Mouse (Mus musculus): Measurements from ENCODE around the gene 1700034J05Rik. TPM values are rescaled to one million over a fixed set of nuclear protein-coding genes. Genes with fewer than 3 reads are reported as not detected.

Gene 1700034J05Rik
- polyA plus RNA-seq, 1 experiment = not detected

- Histone ChIP-seq H3K4me1 (ENCODE audit: control insufficient read depth, insufficient read depth, low read length) (no peaks in the 10 kb centered on the region), H3K4me3 (ENCODE audit: low read depth, low read length) (no peak overlapping the region), H3K27me3 (ENCODE audit: control insufficient read depth, insufficient read depth, low read length, poor library complexity, severe bottlenecking) (no peaks in the 10 kb centered on the region), H3K36me3 (ENCODE audit: control insufficient read depth, insufficient read depth, low read length, poor library complexity, severe bottlenecking) (no peaks in the 10 kb centered on the region), H3K9me3 (replicated peaks; ENCODE audit: control insufficient read depth, insufficient read depth, low read length, poor library complexity, severe bottlenecking) (no peaks in the 10 kb centered on the region), H3K9ac (ENCODE audit: low read depth, poor library complexity, severe bottlenecking) (no peak overlapping the region), H3K27ac (ENCODE audit: insufficient read depth, low read length) (no peak overlapping the region)
- TF ChIP-seq POLR2A (IDR thresholded peaks at IDR 0.05; ENCODE audit: insufficient read depth, low read length) (no peak), EP300 (IDR thresholded peaks at IDR 0.05; ENCODE audit: insufficient read depth, low read depth, low read length) (no peak), CTCF (IDR thresholded peaks at IDR 0.05; ENCODE audit: low read depth, low read length) (no peak)
Measured at GRCm38 (mm10) chr6:146995391-146995790, 41.2 kb upstream of the 1700034J05Rik start.

- TF ChIP-seq EP300 (IDR thresholded peaks at IDR 0.05; ENCODE audit: insufficient read depth, low read depth, low read length) (no peak), CTCF (IDR thresholded peaks at IDR 0.05; ENCODE audit: low read depth, low read length) (no peak), POLR2A (IDR thresholded peaks at IDR 0.05; ENCODE audit: insufficient read depth, low read length) (no peak)
- Histone ChIP-seq H3K36me3 (ENCODE audit: control insufficient read depth, insufficient read depth, low read length, poor library complexity, severe bottlenecking) (no peaks in the 10 kb centered on the region), H3K9ac (ENCODE audit: low read depth, poor library complexity, severe bottlenecking) (no peak overlapping the region), H3K27me3 (ENCODE audit: control insufficient read depth, insufficient read depth, low read length, poor library complexity, severe bottlenecking) (no peaks in the 10 kb centered on the region), H3K4me1 (ENCODE audit: control insufficient read depth, insufficient read depth, low read length) (no peaks in the 10 kb centered on the region), H3K9me3 (replicated peaks; ENCODE audit: control insufficient read depth, insufficient read depth, low read length, poor library complexity, severe bottlenecking) (no peaks in the 10 kb centered on the region), H3K27ac (ENCODE audit: insufficient read depth, low read length) (no peak overlapping the region), H3K4me3 (ENCODE audit: low read depth, low read length) (no peak overlapping the region)
Measured at GRCm38 (mm10) chr6:146994236-146994635, 40.0 kb upstream of the 1700034J05Rik start.

DNA sequence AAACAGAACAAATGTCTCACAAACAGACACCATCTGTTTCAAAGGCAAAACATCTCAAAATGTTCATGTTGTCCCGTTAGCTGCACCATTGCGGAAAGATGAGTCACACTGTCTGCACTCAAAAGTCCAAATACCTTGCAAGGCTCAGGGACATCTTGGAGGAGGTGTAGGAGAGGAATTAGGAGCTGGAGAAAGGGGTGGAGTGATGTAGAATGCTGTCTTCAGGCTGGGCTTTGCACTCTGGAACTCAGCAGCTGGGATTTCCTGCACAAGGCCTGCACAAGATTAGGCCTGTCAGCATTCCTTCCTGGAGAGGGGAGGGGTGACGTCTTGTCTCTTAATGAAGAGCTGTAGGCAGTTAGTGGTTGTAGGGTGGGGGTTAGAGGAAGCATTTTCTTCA is 30.3 kb upstream of the 1700034J05Rik start:
- Histone ChIP-seq H3K36me3 (ENCODE audit: control insufficient read depth, insufficient read depth, low read length, poor library complexity, severe bottlenecking) (no peaks in the 10 kb centered on the region), H3K27ac (ENCODE audit: insufficient read depth, low read length) (no peak overlapping the region), H3K4me3 (ENCODE audit: low read depth, low read length) (no peak overlapping the region), H3K4me1 (ENCODE audit: control insufficient read depth, insufficient read depth, low read length) (peaks cover 2% of the 10 kb centered on the region), H3K9me3 (replicated peaks; ENCODE audit: control insufficient read depth, insufficient read depth, low read length, poor library complexity, severe bottlenecking) (no peaks in the 10 kb centered on the region), H3K9ac (ENCODE audit: low read depth, poor library complexity, severe bottlenecking) (no peak overlapping the region), H3K27me3 (ENCODE audit: control insufficient read depth, insufficient read depth, low read length, poor library complexity, severe bottlenecking) (no peaks in the 10 kb centered on the region)
- TF ChIP-seq CTCF (IDR thresholded peaks at IDR 0.05; ENCODE audit: low read depth, low read length) = no peak
- TF ChIP-seq POLR2A (IDR thresholded peaks at IDR 0.05; ENCODE audit: insufficient read depth, low read length) = no peak
- TF ChIP-seq EP300 (IDR thresholded peaks at IDR 0.05; ENCODE audit: insufficient read depth, low read depth, low read length) = no peak

GRCm38 (mm10) chr6:146981249-146981835 is 27.1 kb upstream of the 1700034J05Rik start:
- Histone ChIP-seq H3K4me3 (ENCODE audit: low read depth, low read length) (no peak overlapping the region), H3K27ac (ENCODE audit: insufficient read depth, low read length) (no peak overlapping the region), H3K9me3 (replicated peaks; ENCODE audit: control insufficient read depth, insufficient read depth, low read length, poor library complexity, severe bottlenecking) (no peaks in the 10 kb centered on the region), H3K9ac (ENCODE audit: low read depth, poor library complexity, severe bottlenecking) (no peak overlapping the region), H3K27me3 (ENCODE audit: control insufficient read depth, insufficient read depth, low read length, poor library complexity, severe bottlenecking) (no peaks in the 10 kb centered on the region), H3K36me3 (ENCODE audit: control insufficient read depth, insufficient read depth, low read length, poor library complexity, severe bottlenecking) (no peaks in the 10 kb centered on the region), H3K4me1 (ENCODE audit: control insufficient read depth, insufficient read depth, low read length) (peaks cover 2% of the 10 kb centered on the region)
- TF ChIP-seq CTCF (IDR thresholded peaks at IDR 0.05; ENCODE audit: low read depth, low read length) (no peak), EP300 (IDR thresholded peaks at IDR 0.05; ENCODE audit: insufficient read depth, low read depth, low read length) (0 out of 2 replicates have a peak, but pooled peaks have one; percentile 8)

DNA sequence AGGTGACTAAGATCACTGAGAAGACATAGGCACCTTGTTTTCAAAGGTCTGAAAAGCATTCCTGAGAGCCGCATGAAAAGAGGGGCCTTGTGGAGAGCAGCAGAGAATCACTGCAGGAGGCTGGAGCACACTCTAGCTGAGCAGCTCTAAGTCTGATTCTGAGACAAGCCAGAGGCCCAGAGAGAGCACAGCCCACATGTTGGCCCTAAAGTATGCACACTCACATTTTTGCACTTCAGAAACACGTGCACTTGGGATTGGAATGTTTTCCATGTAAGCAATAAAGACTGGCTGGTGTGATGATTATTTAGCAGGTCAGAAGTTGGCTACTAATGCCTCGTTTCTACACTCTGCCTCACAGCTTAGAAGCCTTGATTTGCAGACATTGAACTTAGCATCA is 25.7 kb upstream of the 1700034J05Rik start:
- H3K4me3 ChIP-seq (ENCODE audit: low read depth, low read length) = no peak overlapping the region
- H3K4me1 ChIP-seq (ENCODE audit: control insufficient read depth, insufficient read depth, low read length) = peaks cover 2% of the 10 kb centered on the region
- H3K27ac ChIP-seq (ENCODE audit: insufficient read depth, low read length) = no peak overlapping the region
- no peak for TF ChIP-seq CTCF (IDR thresholded peaks at IDR 0.05; ENCODE audit: low read depth, low read length)
- no peak for TF ChIP-seq EP300 (IDR thresholded peaks at IDR 0.05; ENCODE audit: insufficient read depth, low read depth, low read length)
- TF ChIP-seq POLR2A (IDR thresholded peaks at IDR 0.05; ENCODE audit: insufficient read depth, low read length) = no peak
- no peak overlapping the region for H3K9ac ChIP-seq (ENCODE audit: low read depth, poor library complexity, severe bottlenecking)
- no peaks in the 10 kb centered on the region for H3K36me3 ChIP-seq (ENCODE audit: control insufficient read depth, insufficient read depth, low read length, poor library complexity, severe bottlenecking)
- no peaks in the 10 kb centered on the region for H3K9me3 ChIP-seq (replicated peaks; ENCODE audit: control insufficient read depth, insufficient read depth, low read length, poor library complexity, severe bottlenecking)
- H3K27me3 ChIP-seq (ENCODE audit: control insufficient read depth, insufficient read depth, low read length, poor library complexity, severe bottlenecking) = no peaks in the 10 kb centered on the region

DNA sequence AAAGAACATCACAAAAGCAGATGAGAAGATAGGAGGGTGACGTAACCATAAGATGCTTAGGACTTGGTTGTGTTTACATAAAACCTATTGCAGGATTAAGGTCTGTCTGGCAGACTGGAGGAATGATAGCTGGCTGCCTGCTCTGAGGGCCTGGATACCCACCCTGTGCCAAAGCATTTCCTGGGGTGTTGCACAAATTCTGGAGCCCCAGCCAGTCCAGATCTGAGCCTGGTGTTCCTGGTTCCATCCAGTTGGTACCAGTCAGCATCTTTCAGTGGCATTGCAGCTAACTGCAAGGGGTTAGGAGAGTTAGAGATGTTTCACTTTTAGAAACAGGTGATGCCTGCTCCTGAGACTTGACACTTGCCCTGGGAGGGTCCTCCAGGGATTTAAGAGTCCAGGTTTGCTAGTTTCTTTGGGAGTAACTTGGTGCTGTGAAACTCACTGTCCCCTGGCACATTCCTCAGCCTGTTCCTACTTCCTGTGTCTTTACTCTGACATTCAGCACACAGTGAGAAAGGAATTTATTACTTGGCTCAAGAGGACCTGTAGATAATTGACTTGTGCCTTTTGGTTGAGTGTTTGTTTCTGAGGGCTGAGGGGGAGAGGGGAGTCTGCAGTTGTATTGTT is 25.0 kb upstream of the 1700034J05Rik start:
- H3K27ac ChIP-seq (ENCODE audit: insufficient read depth, low read length) = no peak overlapping the region

More for the DNA sequence above, 25.0 kb upstream of the 1700034J05Rik start:
- H3K36me3 ChIP-seq (ENCODE audit: control insufficient read depth, insufficient read depth, low read length, poor library complexity, severe bottlenecking) = no peaks in the 10 kb centered on the region
- no peak for TF ChIP-seq CTCF (IDR thresholded peaks at IDR 0.05; ENCODE audit: low read depth, low read length)
- no peak for TF ChIP-seq POLR2A (IDR thresholded peaks at IDR 0.05; ENCODE audit: insufficient read depth, low read length)
- no peak for TF ChIP-seq EP300 (IDR thresholded peaks at IDR 0.05; ENCODE audit: insufficient read depth, low read depth, low read length)
- H3K27me3 ChIP-seq (ENCODE audit: control insufficient read depth, insufficient read depth, low read length, poor library complexity, severe bottlenecking) = no peaks in the 10 kb centered on the region
- no peak overlapping the region for H3K9ac ChIP-seq (ENCODE audit: low read depth, poor library complexity, severe bottlenecking)
- H3K4me3 ChIP-seq (ENCODE audit: low read depth, low read length) = no peak overlapping the region
- no peaks in the 10 kb centered on the region for H3K9me3 ChIP-seq (replicated peaks; ENCODE audit: control insufficient read depth, insufficient read depth, low read length, poor library complexity, severe bottlenecking)
- H3K4me1 ChIP-seq (ENCODE audit: control insufficient read depth, insufficient read depth, low read length) = peaks cover 2% of the 10 kb centered on the region
